Mouse (Mus musculus): Measurements from ENCODE around the gene Gm8159.
"Not testable (repeated sequence)": the region's sequence is repeated elsewhere in the genome, so short reads cannot be mapped to it uniquely, and the experiment has no call there.

DNA sequence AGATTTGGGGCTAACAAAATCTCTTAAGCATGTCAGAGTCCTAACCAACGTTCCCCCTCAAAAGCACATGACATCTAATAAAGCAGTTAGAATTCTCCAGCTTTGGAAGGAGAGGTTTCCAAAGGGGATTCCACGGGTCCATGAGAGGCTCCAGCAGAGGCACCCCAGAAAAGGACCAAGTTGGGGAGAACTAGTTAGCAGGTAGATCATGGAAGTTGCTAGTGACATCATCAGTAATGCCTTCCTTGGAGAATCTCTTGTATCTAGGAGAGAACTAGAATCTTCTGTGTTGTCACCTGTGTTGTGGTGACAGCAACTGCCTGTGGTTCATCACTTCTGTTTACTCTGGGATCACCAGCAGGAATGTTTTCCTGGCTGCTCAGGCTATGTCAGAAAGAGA is at the start of gene Gm8159:
- not testable (repeated sequence) for TF ChIP-seq POLR2A (IDR thresholded peaks at IDR 0.05; ENCODE audit: low read depth, low read length); CTCF (IDR thresholded peaks at IDR 0.05; ENCODE audit: borderline replicate concordance, insufficient read depth, low read length)
